Mouse (Mus musculus) left cerebral cortex, postnatal 4 days (tissue): ENCODE measurements around the gene Mynn. TPM values are rescaled to one million over a fixed set of nuclear protein-coding genes. Genes with fewer than 3 reads are reported as not detected.

Experiments used
- DNase-seq: peaks from one replicate; pipeline ENCODE4 v3.0.0-alpha.2; 2022
- intact Hi-C: fragments of 180-260 bp; cut with DNase I; formaldehyde crosslinking; loops from one replicate; pipeline ENCODE4 v1.15.1; 2025
- total RNA-seq, 2 experiments: library from RNA; stranded (reverse); gene quantifications; 2 replicates each; pipeline ENCODE4 v1.2.3; 2021

Mynn gene
- total RNA-seq, 2 experiments from 2014 or later: 23.3 to 24.4 TPM

DNA sequence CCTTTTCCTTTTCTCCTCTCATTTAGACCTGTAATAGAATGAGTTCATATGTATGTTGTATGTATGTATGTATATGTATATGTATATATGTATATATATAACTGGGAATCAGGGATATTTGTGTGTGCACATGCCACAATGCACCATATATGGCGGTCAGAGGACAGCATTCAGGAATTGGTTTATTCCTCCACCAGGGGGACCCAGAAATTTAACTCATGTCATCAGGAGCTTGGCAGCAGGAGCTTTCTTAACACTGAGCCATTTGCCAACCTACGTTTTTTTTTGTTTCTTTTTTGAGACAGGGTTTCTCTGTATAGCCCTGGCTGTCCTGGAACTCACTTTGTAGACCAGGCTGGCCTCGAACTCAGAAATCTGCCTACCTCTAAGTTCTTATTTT is 31.8 kb downstream of the Mynn start:
- DNase-seq: no peak
- intact Hi-C loops: no loop called here

DNA sequence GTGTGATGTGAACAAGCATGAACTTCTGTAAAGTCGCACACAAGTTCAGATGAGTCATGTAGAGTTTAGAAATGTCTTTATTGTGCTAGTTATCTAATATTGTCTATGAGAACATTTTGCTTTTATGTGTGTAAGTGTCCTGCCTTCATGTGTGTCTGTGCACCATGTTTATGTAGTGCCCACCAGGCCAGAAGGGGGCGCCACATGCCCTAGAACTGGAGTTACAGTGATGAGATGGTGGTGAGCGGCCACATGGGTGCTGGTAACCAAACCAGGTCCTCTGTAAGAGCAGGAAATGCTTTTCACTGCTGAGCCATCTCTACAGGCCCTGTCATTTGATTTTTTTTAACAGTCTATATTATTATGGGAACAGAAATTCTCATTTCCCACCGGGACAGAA is 33.8 kb downstream of the Mynn start:
- intact Hi-C loops: no loop called here
- DNase-seq: no peak

- DNase-seq: peak; percentile 38
- intact Hi-C loops: no loop called here
These were observed 42.3 kb downstream of the Mynn start, which contains the start of gene Lrriq4 for GRCm38 (mm10) chr3:30644207-30644606. Lrriq4 (plus strand) TSS chr3:30644507.

- intact Hi-C loops: no loop called here
- DNase-seq: no peak
These were observed 44.9 kb downstream of the Mynn start for GRCm38 (mm10) chr3:30646761-30647160.

DNA sequence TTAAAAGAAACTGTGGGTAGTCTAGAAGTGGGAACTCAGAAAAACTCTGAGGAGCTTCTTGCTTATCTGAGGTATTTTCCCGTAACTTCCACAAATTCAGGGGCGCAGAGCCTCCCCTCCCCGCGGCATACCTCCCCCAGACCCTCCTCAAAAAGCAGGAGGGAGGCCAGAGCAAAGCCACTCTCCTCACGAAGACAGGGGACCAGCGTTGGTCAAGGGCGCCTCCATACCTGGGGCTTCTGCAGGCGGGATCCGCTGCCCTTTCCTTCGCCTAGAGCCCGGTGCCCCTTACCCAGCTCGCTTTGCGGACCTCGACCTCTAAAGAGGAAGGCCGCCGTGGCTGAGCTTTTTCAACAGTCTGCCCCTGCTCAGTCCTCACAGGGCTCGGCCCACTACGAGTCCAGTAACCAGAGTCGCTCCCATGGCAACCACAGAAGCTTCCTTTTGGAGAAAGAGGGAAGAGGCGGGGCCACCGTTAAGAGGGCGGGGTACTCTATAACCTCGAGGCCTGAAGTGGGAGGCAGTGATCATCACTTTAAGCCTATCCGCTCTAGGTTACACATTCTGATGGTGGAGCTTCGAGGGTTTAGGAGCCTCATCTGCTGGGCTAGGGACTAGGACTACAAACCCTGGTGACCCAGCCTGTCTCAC is 45.7 kb downstream of the Mynn start, which contains the start of gene Lrrc34:
Gene Lrrc34 (minus strand): TSS at position 430 of the 651 bp plus-strand sequence.
- intact Hi-C loops: no loop called here
- DNase-seq: peak; percentile 42

- intact Hi-C loops: no loop called here
- no peak for DNase-seq
These were observed 46.6 kb downstream of the Mynn start for GRCm38 (mm10) chr3:30648466-30648865.

DNA sequence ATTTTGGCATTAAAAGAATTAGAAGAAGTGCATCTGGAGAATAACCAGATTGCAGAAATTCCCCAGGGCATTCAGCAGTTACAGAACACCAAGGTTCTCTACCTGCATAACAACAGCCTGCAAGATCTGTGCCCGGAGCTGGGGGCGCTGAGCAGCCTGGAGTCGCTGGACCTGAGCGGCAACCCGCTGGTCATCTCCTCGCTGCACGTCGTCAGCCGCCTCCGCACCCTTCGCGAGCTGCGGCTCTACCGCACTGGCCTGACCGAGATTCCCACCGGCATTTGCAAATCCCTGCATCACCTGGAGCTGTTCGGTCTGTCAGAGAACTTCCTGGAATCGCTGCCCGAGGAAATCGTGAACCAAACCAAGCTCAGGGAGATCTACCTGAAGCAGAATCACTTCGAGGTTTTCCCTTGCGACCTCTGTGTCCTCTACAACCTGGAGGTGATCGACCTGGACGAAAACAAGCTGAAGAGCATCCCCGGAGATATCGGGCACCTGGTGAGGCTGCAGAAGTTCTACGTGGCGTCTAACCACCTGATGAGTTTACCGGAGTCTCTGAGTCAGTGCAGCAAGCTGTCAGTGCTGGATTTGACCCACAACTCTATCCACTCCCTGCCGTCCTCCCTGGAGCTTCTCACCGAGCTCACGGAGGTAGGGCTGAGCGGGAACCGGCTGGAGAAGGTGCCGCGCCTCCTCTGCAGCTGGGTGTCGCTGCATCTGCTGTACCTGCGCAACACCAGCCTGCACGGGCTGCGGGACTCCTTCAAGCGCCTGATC is 48.4 kb downstream of the Mynn start:
- peak; percentile 6 for DNase-seq
- intact Hi-C loops: no loop called here

DNA sequence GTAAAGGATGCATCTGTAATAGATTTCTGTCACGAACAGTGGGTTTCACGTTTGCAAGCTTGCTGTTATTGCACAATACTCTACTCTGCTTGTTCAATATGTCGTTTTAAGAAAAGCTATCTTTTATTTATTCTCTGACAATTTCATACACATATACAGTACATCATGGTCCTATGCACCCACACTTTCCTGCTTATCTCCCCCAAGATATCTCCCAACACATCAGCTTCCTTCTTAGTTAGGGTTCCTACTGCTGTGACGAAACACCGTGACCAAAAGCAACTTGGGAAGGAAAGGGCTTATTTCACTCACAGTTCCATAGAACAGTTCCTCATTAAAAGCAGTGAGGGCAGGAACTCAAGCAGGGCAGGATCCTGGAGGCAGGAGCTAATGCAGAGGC is 54.1 kb downstream of the Mynn start:
- DNase-seq: no peak
- intact Hi-C loops: no loop called here

DNA sequence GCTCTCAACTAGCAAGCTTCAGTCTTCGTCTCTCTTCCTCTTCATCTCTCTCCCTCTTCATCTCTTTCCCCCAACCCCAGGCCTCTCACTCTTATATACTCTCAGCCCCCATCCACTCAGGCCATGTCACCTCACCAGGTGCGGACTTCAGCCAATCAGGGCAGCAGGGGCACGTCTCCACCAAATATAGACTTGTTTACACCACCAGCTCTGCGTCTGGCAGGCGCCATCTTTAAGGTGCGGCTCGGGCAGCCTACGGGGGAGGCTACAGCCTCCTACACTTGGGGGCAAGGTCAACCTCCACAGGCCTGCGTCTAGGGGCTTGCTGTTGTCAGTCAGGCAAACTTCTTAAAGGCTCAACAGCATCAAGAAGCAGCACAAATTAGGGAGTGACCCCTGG is 56.6 kb downstream of the Mynn start:
- intact Hi-C loops: no loop called here
- DNase-seq: no peak

Other genes with a start within 250 kb of the Mynn start
- gene Mecom, start 54.1 kb upstream of the Mynn start, total RNA-seq: 1 to 10 TPM; 5.3 to 6.0 TPM
- gene Actrt3, start 2.1 kb upstream of the Mynn start, total RNA-seq: 1 to 10 TPM; 1.0 to 1.5 TPM
- not detected for gene Lrriq4, start 42.4 kb downstream of the Mynn start, total RNA-seq
- under 1 TPM in 1 of 2 experiments, not detected in 1; 0.58 TPM for gene Lrrc34, start 45.8 kb downstream of the Mynn start, total RNA-seq
- not detected for gene Lrrc31, start 97.8 kb downstream of the Mynn start, total RNA-seq
- gene Samd7, start 144.2 kb downstream of the Mynn start, total RNA-seq: under 1 TPM in 1 of 2 experiments, not detected in 1; 0.22 TPM
- 10 to 100 TPM; 68.5 to 68.7 TPM for gene Sec62, start 190.8 kb downstream of the Mynn start, total RNA-seq